Mouse (Mus musculus): ENCODE measurements around the gene Gm33543.

Gene Gm33543

GRCm38 (mm10) chr10:95836530-95837264 is 6.0 kb downstream of the Gm33543 start:
- no peak for DNase-seq (ENCODE audit: low spot score in 2 of 2)

- DNase-seq (ENCODE audit: low spot score in 2 of 2), result no peak
Observed at GRCm38 (mm10) chr10:95830891-95831290, 11.8 kb downstream of the Gm33543 start.

GRCm38 (mm10) chr10:95829471-95829870 is 13.3 kb downstream of the Gm33543 start:
- no peak for DNase-seq (ENCODE audit: low spot score in 2 of 2)

- DNase-seq (ENCODE audit: low spot score in 2 of 2), result no peak
Observed at GRCm38 (mm10) chr10:95828374-95828773, 14.4 kb downstream of the Gm33543 start.

- no peak for DNase-seq (ENCODE audit: low spot score in 2 of 2)
Observed at GRCm38 (mm10) chr10:95825651-95826050, 17.1 kb downstream of the Gm33543 start.

- DNase-seq (ENCODE audit: low spot score in 2 of 2), result no peak
Observed at GRCm38 (mm10) chr10:95818506-95818905, 24.2 kb downstream of the Gm33543 start.

GRCm38 (mm10) chr10:95817419-95818161 is 25.1 kb downstream of the Gm33543 start:
- no peak for DNase-seq (ENCODE audit: low spot score in 2 of 2)

- DNase-seq (ENCODE audit: low spot score in 2 of 2), result no peak
Observed at GRCm38 (mm10) chr10:95814351-95814750, 28.4 kb downstream of the Gm33543 start.

- no peak for DNase-seq (ENCODE audit: low spot score in 2 of 2)
Observed at GRCm38 (mm10) chr10:95811869-95812268, 30.9 kb downstream of the Gm33543 start.

GRCm38 (mm10) chr10:95801443-95801811 is 41.3 kb downstream of the Gm33543 start:
- DNase-seq (ENCODE audit: low spot score in 2 of 2), result no peak

GRCm38 (mm10) chr10:95800693-95801442 is 41.9 kb downstream of the Gm33543 start:
- DNase-seq (ENCODE audit: low spot score in 2 of 2), result no peak

- no peak for DNase-seq (ENCODE audit: low spot score in 2 of 2)
Observed at GRCm38 (mm10) chr10:95797645-95798395, 44.9 kb downstream of the Gm33543 start.

GRCm38 (mm10) chr10:95795500-95795899 is 47.2 kb downstream of the Gm33543 start:
- no peak for DNase-seq (ENCODE audit: low spot score in 2 of 2)

- DNase-seq (ENCODE audit: low spot score in 2 of 2), result no peak
Observed at GRCm38 (mm10) chr10:95794706-95795105, 48.0 kb downstream of the Gm33543 start.

- DNase-seq (ENCODE audit: low spot score in 2 of 2), result no peak
Observed at GRCm38 (mm10) chr10:95791427-95791804, 51.3 kb downstream of the Gm33543 start.

- no peak for DNase-seq (ENCODE audit: low spot score in 2 of 2)
Observed at GRCm38 (mm10) chr10:95790771-95791426, 51.8 kb downstream of the Gm33543 start.

- DNase-seq (ENCODE audit: low spot score in 2 of 2), result no peak
Observed at GRCm38 (mm10) chr10:95787176-95787575, 55.6 kb downstream of the Gm33543 start.

GRCm38 (mm10) chr10:95784837-95785236 is 57.9 kb downstream of the Gm33543 start:
- DNase-seq (ENCODE audit: low spot score in 2 of 2), result no peak

- no peak for DNase-seq (ENCODE audit: low spot score in 2 of 2)
Observed at GRCm38 (mm10) chr10:95780881-95781600, 61.7 kb downstream of the Gm33543 start.

- peak in 1 of 2 experiments; percentile 11 for DNase-seq (ENCODE audit: low spot score in 2 of 2)
Observed at GRCm38 (mm10) chr10:95779801-95780385, 62.8 kb downstream of the Gm33543 start.
